Mouse (Mus musculus): ENCODE measurements around the gene Srl. TPM values are rescaled to one million over a fixed set of nuclear protein-coding genes. Genes with fewer than 3 reads are reported as not detected.

Gene Srl
- polyA plus RNA-seq, 1 experiment from 2014 or later: 112 TPM

DNA sequence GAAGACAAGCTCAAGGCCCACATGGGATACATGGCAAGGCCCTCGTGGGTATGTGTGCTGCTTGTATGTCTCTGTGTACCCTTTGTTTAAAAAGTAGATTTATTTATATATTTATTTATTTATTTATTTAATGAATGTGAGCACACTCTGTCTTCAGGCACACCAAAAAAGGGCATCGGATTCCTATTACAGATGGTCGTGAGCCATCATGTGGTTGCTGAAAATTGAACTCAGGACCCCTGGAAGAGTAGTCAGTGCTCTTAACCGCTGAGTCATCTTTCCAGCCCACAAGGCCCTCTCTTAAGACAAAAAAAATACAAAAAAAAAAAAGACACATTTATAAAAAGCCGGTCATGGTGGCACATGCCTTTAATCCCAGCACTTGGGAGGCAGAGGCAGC, 6.0 kb upstream of the Srl start:
- H3K36me3 ChIP-seq (ENCODE audit: control insufficient read depth, insufficient read depth, low read length): peaks cover 43% of the 10 kb centered on the region
- H3K4me3 ChIP-seq (ENCODE audit: low read depth, low read length): no peak overlapping the region
- H3K4me2 ChIP-seq (ENCODE audit: low read depth, low read length): no peak overlapping the region
- 84% methylated on average over 5 of the region's 5 CpGs for WGBS
- H3K9ac ChIP-seq (ENCODE audit: low read depth, low read length): no peak overlapping the region
- ATAC-seq (ENCODE audit: low read depth): no peak
- DNase-seq (ENCODE audit: low spot score): no peak
- H3K27me3 ChIP-seq (replicated peaks; ENCODE audit: control insufficient read depth, insufficient read depth, low read length): no peaks in the 10 kb centered on the region
- H3K9me3 ChIP-seq (ENCODE audit: control insufficient read depth, low read length): no peaks in the 10 kb centered on the region
- no peak overlapping the region for H3K27ac ChIP-seq (replicated peaks; ENCODE audit: low read depth, low read length)
- H3K4me1 ChIP-seq (ENCODE audit: control insufficient read depth, insufficient read depth, low read length): peaks cover 11% of the 10 kb centered on the region

DNA sequence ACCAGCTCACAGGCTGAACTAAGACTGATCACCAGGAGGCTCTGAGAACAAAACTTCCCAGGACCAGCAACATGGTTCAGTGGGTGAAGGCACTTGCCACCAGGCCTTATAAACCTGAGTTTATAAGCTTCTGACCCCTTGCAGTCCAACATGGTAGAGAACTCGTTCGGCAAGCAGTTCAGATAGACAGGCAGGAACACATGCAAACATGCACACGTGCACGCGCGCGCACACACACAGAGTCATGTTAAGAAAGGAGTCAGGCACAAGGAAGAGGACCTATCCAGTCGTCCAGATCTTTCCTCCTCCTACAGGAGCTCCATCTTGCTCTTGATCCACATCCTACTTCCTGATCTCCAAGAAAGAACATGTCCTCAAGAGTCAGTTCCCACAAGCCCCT, 5.2 kb upstream of the Srl start:
- 94% methylated on average over 8 of the region's 8 CpGs for WGBS
- Histone ChIP-seq H3K9me3 (ENCODE audit: control insufficient read depth, low read length) (no peaks in the 10 kb centered on the region), H3K9ac (ENCODE audit: low read depth, low read length) (no peak overlapping the region), H3K4me2 (ENCODE audit: low read depth, low read length) (no peak overlapping the region), H3K4me3 (ENCODE audit: low read depth, low read length) (no peak overlapping the region), H3K36me3 (ENCODE audit: control insufficient read depth, insufficient read depth, low read length) (peaks cover 43% of the 10 kb centered on the region), H3K4me1 (ENCODE audit: control insufficient read depth, insufficient read depth, low read length) (peaks cover 3% of the 10 kb centered on the region), H3K27ac (replicated peaks; ENCODE audit: low read depth, low read length) (no peak overlapping the region), H3K27me3 (replicated peaks; ENCODE audit: control insufficient read depth, insufficient read depth, low read length) (no peaks in the 10 kb centered on the region)
- no peak for DNase-seq (ENCODE audit: low spot score)
- ATAC-seq (ENCODE audit: low read depth): no peak

DNA sequence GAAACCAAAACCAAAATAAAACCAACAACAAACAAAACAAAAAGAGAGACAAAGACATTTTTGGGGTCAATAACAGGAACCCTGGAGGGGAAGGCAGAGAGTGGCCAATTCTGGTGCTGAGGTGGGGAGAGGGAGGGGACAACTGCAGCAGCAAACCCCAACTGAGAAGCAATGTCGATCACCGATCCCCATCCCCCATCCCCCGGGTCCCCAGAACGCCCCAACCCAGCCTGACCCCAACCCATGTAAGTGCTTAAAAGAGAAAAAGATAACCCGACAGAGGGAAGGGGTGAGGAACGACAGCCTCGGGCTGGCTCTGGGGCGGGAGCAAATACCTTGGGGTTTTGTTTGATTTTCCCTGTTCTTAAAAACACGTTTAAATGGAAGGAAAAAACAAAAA, 3.2 kb upstream of the Srl start:
- WGBS: 79% methylated on average over 9 of the region's 9 CpGs
- Histone ChIP-seq H3K27ac (replicated peaks; ENCODE audit: low read depth, low read length) (no peak overlapping the region), H3K4me2 (ENCODE audit: low read depth, low read length) (no peak overlapping the region), H3K4me1 (ENCODE audit: control insufficient read depth, insufficient read depth, low read length) (0 out of 2 replicates have a peak, but pooled peaks cover 2% of the 10 kb centered on the region), H3K4me3 (ENCODE audit: low read depth, low read length) (no peak overlapping the region), H3K36me3 (ENCODE audit: control insufficient read depth, insufficient read depth, low read length) (peaks cover 40% of the 10 kb centered on the region), H3K27me3 (replicated peaks; ENCODE audit: control insufficient read depth, insufficient read depth, low read length) (no peaks in the 10 kb centered on the region), H3K9me3 (ENCODE audit: control insufficient read depth, low read length) (no peaks in the 10 kb centered on the region), H3K9ac (ENCODE audit: low read depth, low read length) (no peak overlapping the region)
- DNase-seq (ENCODE audit: low spot score) (no peak), ATAC-seq (ENCODE audit: low read depth) (no peak)

DNA sequence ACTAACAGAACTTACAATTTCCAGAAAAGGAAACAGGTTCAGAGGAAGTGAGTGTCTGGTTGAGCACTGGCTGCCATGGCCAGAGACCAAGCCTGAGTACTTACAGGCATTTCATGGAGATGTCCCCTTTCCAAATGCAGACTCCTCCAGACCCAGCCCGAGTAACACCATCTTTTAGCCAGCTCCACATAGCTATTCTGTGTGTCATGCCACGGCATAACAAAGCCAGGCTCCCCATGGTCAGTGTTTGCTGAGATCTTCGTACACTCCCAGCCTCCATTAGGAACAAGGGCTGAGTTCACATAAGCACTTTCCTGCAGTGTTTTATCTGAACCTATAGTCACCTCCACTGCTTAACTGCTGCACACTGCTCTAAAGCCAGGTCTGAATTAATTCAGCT, 1.6 kb upstream of the Srl start:
- H3K27ac ChIP-seq (replicated peaks; ENCODE audit: low read depth, low read length): no peak overlapping the region
- no peaks in the 10 kb centered on the region for H3K27me3 ChIP-seq (replicated peaks; ENCODE audit: control insufficient read depth, insufficient read depth, low read length)
- 0 out of 2 replicates have a peak, but pooled peaks cover 5% of the 10 kb centered on the region for H3K4me1 ChIP-seq (ENCODE audit: control insufficient read depth, insufficient read depth, low read length)
- WGBS: 80% methylated on average over 3 of the region's 3 CpGs
- peaks cover 28% of the 10 kb centered on the region for H3K36me3 ChIP-seq (ENCODE audit: control insufficient read depth, insufficient read depth, low read length)
- H3K9me3 ChIP-seq (ENCODE audit: control insufficient read depth, low read length): no peaks in the 10 kb centered on the region
- ATAC-seq (ENCODE audit: low read depth) (no peak), DNase-seq (ENCODE audit: low spot score) (no peak)
- no peak overlapping the region for H3K4me3 ChIP-seq (ENCODE audit: low read depth, low read length)
- no peak overlapping the region for H3K9ac ChIP-seq (ENCODE audit: low read depth, low read length)
- H3K4me2 ChIP-seq (ENCODE audit: low read depth, low read length): no peak overlapping the region

GRCm38 (mm10) chr16:4542236-4542774, 689 bp upstream of the Srl start:
- no peak for ATAC-seq (ENCODE audit: low read depth)
- H3K4me1 ChIP-seq (ENCODE audit: control insufficient read depth, insufficient read depth, low read length): 0 out of 2 replicates have a peak, but pooled peaks cover 5% of the 10 kb centered on the region
- peak overlapping the region; percentile 44 for H3K4me3 ChIP-seq (ENCODE audit: low read depth, low read length)
- H3K9ac ChIP-seq (ENCODE audit: low read depth, low read length): peak overlapping the region; percentile 30
- WGBS: 48% methylated on average over 7 of the region's 7 CpGs
- H3K27me3 ChIP-seq (replicated peaks; ENCODE audit: control insufficient read depth, insufficient read depth, low read length): no peaks in the 10 kb centered on the region
- H3K9me3 ChIP-seq (ENCODE audit: control insufficient read depth, low read length): no peaks in the 10 kb centered on the region
- no peak for DNase-seq (ENCODE audit: low spot score)
- H3K4me2 ChIP-seq (ENCODE audit: low read depth, low read length): peak overlapping the region; percentile 56
- H3K27ac ChIP-seq (replicated peaks; ENCODE audit: low read depth, low read length): 0 out of 2 replicates have a peak overlapping the region, but pooled peaks have one; percentile 16
- peaks cover 23% of the 10 kb centered on the region for H3K36me3 ChIP-seq (ENCODE audit: control insufficient read depth, insufficient read depth, low read length)

DNA sequence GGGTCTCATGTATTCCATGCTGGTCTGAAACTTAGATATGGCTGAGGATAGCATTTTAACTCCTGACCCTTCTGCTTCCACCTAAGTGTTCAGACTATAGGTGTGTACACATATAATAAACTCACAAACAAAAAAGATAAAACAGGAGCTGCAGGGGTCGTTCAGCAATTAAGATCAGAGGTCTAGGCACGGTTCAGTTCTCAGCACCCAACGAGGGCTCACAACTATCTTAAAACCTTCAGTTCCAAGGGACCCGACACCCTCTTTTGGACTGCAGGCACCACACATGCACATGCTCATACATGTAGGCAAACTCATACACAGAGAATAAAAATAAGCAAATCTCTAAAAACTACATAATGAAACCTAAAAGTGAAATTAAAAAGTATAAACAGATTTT, 583 bp downstream of the Srl start:
- WGBS: 54% methylated on average over 4 of the region's 4 CpGs
- H3K27ac ChIP-seq (replicated peaks; ENCODE audit: low read depth, low read length): no peak overlapping the region
- DNase-seq (ENCODE audit: low spot score) (no peak), ATAC-seq (ENCODE audit: low read depth) (no peak)
- no peaks in the 10 kb centered on the region for H3K9me3 ChIP-seq (ENCODE audit: control insufficient read depth, low read length)
- peak overlapping the region; percentile 59; the same call in 1 of the 2 replicates for H3K9ac ChIP-seq (ENCODE audit: low read depth, low read length)
- no peaks in the 10 kb centered on the region for H3K27me3 ChIP-seq (replicated peaks; ENCODE audit: control insufficient read depth, insufficient read depth, low read length)
- H3K4me2 ChIP-seq (ENCODE audit: low read depth, low read length): peak overlapping the region; percentile 56
- peaks cover 14% of the 10 kb centered on the region for H3K36me3 ChIP-seq (ENCODE audit: control insufficient read depth, insufficient read depth, low read length)
- 0 out of 2 replicates have a peak, but pooled peaks cover 5% of the 10 kb centered on the region for H3K4me1 ChIP-seq (ENCODE audit: control insufficient read depth, insufficient read depth, low read length)
- H3K4me3 ChIP-seq (ENCODE audit: low read depth, low read length): peak overlapping the region; percentile 44

DNA sequence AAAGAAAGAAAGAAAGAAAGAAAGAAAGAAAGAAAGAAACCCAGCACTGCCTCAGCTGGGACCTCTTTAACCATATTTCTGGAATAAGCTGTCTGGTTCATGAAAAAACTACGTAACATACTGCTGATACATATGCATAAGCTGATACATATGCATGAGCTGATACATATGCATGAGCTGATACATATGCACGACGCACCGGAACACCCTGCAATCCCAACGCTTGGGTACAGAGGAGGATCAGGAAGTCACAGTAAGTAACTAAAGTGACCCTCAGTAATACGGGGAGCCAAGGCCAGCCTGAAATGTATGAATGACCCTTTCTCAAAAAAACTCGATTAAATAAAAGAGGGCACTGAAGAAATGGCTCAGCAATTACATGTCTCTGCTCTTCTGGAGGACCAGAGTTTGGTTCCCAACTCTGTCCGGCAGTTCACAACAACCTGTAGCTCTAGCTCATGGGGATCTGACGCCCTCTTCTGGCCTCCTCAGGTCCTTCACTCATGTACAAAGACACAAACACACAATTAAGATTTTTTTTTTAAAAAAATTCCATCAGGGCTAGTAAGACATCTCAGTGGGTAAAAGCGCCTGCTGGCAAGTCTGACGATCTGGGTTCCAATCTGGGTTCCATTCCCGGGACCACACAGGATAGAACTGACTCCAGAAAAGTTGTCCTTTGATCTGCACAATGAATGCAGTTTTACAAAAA, 1.4 kb downstream of the Srl start:
- no peak overlapping the region for H3K4me3 ChIP-seq (ENCODE audit: low read depth, low read length)
- H3K9me3 ChIP-seq (ENCODE audit: control insufficient read depth, low read length): no peaks in the 10 kb centered on the region
- no peak overlapping the region for H3K4me2 ChIP-seq (ENCODE audit: low read depth, low read length)
- H3K27me3 ChIP-seq (replicated peaks; ENCODE audit: control insufficient read depth, insufficient read depth, low read length): no peaks in the 10 kb centered on the region
- no peak overlapping the region for H3K9ac ChIP-seq (ENCODE audit: low read depth, low read length)
- 78% methylated on average over 12 of the region's 12 CpGs for WGBS
- no peak overlapping the region for H3K27ac ChIP-seq (replicated peaks; ENCODE audit: low read depth, low read length)
- DNase-seq (ENCODE audit: low spot score) (no peak), ATAC-seq (ENCODE audit: low read depth) (no peak)
- H3K36me3 ChIP-seq (ENCODE audit: control insufficient read depth, insufficient read depth, low read length): peaks cover 6% of the 10 kb centered on the region
- H3K4me1 ChIP-seq (ENCODE audit: control insufficient read depth, insufficient read depth, low read length): 0 out of 2 replicates have a peak, but pooled peaks cover 5% of the 10 kb centered on the region

GRCm38 (mm10) chr16:4539521-4539920, 2.1 kb downstream of the Srl start:
- no peak overlapping the region for H3K9ac ChIP-seq (ENCODE audit: low read depth, low read length)
- no peak overlapping the region for H3K4me2 ChIP-seq (ENCODE audit: low read depth, low read length)
- H3K4me3 ChIP-seq (ENCODE audit: low read depth, low read length): no peak overlapping the region
- no peaks in the 10 kb centered on the region for H3K9me3 ChIP-seq (ENCODE audit: control insufficient read depth, low read length)
- 78% methylated on average over 4 of the region's 4 CpGs for WGBS
- ATAC-seq (ENCODE audit: low read depth) (no peak), DNase-seq (ENCODE audit: low spot score) (no peak)
- H3K4me1 ChIP-seq (ENCODE audit: control insufficient read depth, insufficient read depth, low read length): 0 out of 2 replicates have a peak, but pooled peaks cover 5% of the 10 kb centered on the region
- 0 out of 2 replicates have a peak overlapping the region, but pooled peaks have one; percentile 21 for H3K27ac ChIP-seq (replicated peaks; ENCODE audit: low read depth, low read length)
- no peaks in the 10 kb centered on the region for H3K36me3 ChIP-seq (ENCODE audit: control insufficient read depth, insufficient read depth, low read length)
- H3K27me3 ChIP-seq (replicated peaks; ENCODE audit: control insufficient read depth, insufficient read depth, low read length): no peaks in the 10 kb centered on the region
